Mouse (Mus musculus) liver, adult 2 months (tissue): Measurements from ENCODE around the gene Smcp. TPM values are rescaled to one million over a fixed set of nuclear protein-coding genes. Genes with fewer than 3 reads are reported as not detected.

Experiments used
- DNase-seq: peaks from one replicate; pipeline ENCODE4 v3.0.0-alpha.2; 2011; ENCODE audit warnings: low read depth, low spot score; ENCODE audit errors: extremely low read depth
- H3K27ac ChIP-seq: fragments of 200-500 bp; replicated peaks from 2 replicates; pipeline ENCODE4 v1.5.1; 2012; ENCODE audit warnings: low read depth, mild to moderate bottlenecking, control low read depth, inconsistent platforms, low read length; ENCODE audit not compliant: insufficient read depth
- H3K27me3 ChIP-seq: fragments of 200-500 bp; 2 replicates; pipeline ENCODE4 v1.6.1; 2012; ENCODE audit warnings: mild to moderate bottlenecking, moderate library complexity, low read length, inconsistent platforms; ENCODE audit not compliant: control insufficient read depth, insufficient read depth
- H3K36me3 ChIP-seq: fragments of 200-500 bp; 2 replicates; pipeline ENCODE4 v1.6.1; 2012; ENCODE audit warnings: low read length, inconsistent platforms; ENCODE audit not compliant: control insufficient read depth, insufficient read depth
- H3K4me1 ChIP-seq: fragments of 200-500 bp; 2 replicates; pipeline ENCODE4 v1.6.1; 2011; ENCODE audit warnings: low read length; ENCODE audit not compliant: control insufficient read depth, insufficient read depth
- H3K4me3 ChIP-seq: fragments of 200-500 bp; 2 replicates; pipeline ENCODE4 v1.5.1; 2011; ENCODE audit warnings: low read depth, mild to moderate bottlenecking, control low read depth, low read length, moderate library complexity; ENCODE audit not compliant: insufficient read depth
- H3K79me2 ChIP-seq: fragments of 200-500 bp; 2 replicates; pipeline ENCODE4 v1.6.1; 2012; ENCODE audit warnings: inconsistent platforms, mild to moderate bottlenecking, low read length, moderate library complexity; ENCODE audit not compliant: control insufficient read depth, insufficient read depth
- H3K9ac ChIP-seq: fragments of 200-500 bp; 2 replicates; pipeline ENCODE4 v1.6.1; 2012; ENCODE audit warnings: low read depth, mild to moderate bottlenecking, control low read depth, inconsistent platforms, low read length
- CTCF ChIP-seq: fragments of 200-500 bp; IDR thresholded peaks from 2 replicates; pipeline ENCODE4 v1.5.1; 2011; ENCODE audit warnings: low read depth, low read length, control low read depth
- POLR2A ChIP-seq: fragments of 200-500 bp; IDR thresholded peaks from 2 replicates; pipeline ENCODE4 v1.6.1; 2011; ENCODE audit warnings: low read length, control low read depth; ENCODE audit not compliant: insufficient read depth; ENCODE audit errors: extremely low read depth
- WGBS: fragments of 180-500 bp; shearing (Covaris S2); methylation state at CpG from one replicate; pipeline ENCODE4 v1.1.7; 2018; 5-methylcytosine and 5-hydroxymethylcytosine counted together
- polyA plus RNA-seq: library from polyadenylated mRNA; depleted of rRNA; stranded (reverse); fragments of >200 nt; gene quantifications from 2 replicates; pipeline ENCODE4 v1.2.3, GENCODE M21; 2012
- total RNA-seq: library from RNA; depleted of rRNA; stranded (reverse); fragments of >200 nt; gene quantifications from 2 replicates; pipeline ENCODE4 v1.2.3, GENCODE M21; 2014

The Smcp gene
- total and polyA plus RNA-seq, 2 experiments = not detected

DNA sequence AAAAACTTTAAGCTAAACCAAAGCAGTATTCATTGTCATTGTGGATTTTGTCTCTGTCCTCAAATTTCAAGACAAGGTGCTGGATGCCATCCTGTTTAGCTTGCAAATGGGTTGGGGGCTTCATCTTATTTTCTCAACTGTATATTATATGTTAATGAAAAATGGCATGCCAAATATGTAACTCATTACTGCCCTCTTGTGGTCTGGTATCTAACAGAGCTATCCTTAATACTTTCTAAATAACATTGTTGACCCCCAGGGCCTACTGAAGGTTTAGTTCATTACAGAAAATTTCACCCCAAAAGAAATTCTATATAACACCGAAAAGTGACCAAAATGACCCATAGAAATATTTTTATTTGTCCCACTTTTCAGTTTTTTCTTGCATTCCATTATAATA is 13.4 kb upstream of the Smcp start:
- Histone ChIP-seq H3K36me3 (no peaks in the 10 kb centered on the region), H3K4me3 (no peak overlapping the region), H3K79me2 (no peaks in the 10 kb centered on the region), H3K9ac (no peak overlapping the region), H3K4me1 (no peaks in the 10 kb centered on the region), H3K27ac (no peak overlapping the region), H3K27me3 (no peaks in the 10 kb centered on the region)
- DNase-seq = peak; percentile 45
- no peak for TF ChIP-seq POLR2A
- peak; percentile 34; the same call in 1 of the 2 replicates for TF ChIP-seq CTCF
- whole genome bisulfite sequencing = 33% methylated on average over 1 of the region's 1 CpGs

GRCm38 (mm10) chr3:92600456-92600855 is 11.7 kb upstream of the Smcp start:
- Histone ChIP-seq H3K4me3 (no peak overlapping the region), H3K27ac (no peak overlapping the region), H3K9ac (no peak overlapping the region), H3K4me1 (no peaks in the 10 kb centered on the region), H3K36me3 (no peaks in the 10 kb centered on the region), H3K27me3 (no peaks in the 10 kb centered on the region), H3K79me2 (no peaks in the 10 kb centered on the region)
- no peak for DNase-seq
- WGBS = 53% methylated on average over 1 of the region's 1 CpGs
- no peak for TF ChIP-seq POLR2A
- TF ChIP-seq CTCF = no peak

- no peaks in the 10 kb centered on the region for H3K79me2 ChIP-seq
- H3K9ac ChIP-seq = no peak overlapping the region
- no peaks in the 10 kb centered on the region for H3K4me1 ChIP-seq
- TF ChIP-seq POLR2A (no peak), CTCF (no peak)
- H3K27ac ChIP-seq = no peak overlapping the region
- no peak for DNase-seq
- H3K4me3 ChIP-seq = no peak overlapping the region
- H3K36me3 ChIP-seq = no peaks in the 10 kb centered on the region
- H3K27me3 ChIP-seq = no peaks in the 10 kb centered on the region
Observed at GRCm38 (mm10) chr3:92599973-92600372, 11.2 kb upstream of the Smcp start.

GRCm38 (mm10) chr3:92598429-92598828 is 9.6 kb upstream of the Smcp start:
- WGBS = 89% methylated on average over 2 of the region's 2 CpGs
- H3K27ac ChIP-seq = no peak overlapping the region
- H3K27me3 ChIP-seq = no peaks in the 10 kb centered on the region
- H3K36me3 ChIP-seq = no peaks in the 10 kb centered on the region
- H3K4me3 ChIP-seq = no peak overlapping the region
- no peak overlapping the region for H3K9ac ChIP-seq
- H3K4me1 ChIP-seq = no peaks in the 10 kb centered on the region
- no peaks in the 10 kb centered on the region for H3K79me2 ChIP-seq
- TF ChIP-seq POLR2A (no peak), CTCF (no peak)
- no peak for DNase-seq

GRCm38 (mm10) chr3:92587190-92587589 is 1.6 kb downstream of the Smcp start:
- WGBS = 28% methylated on average over 3 of the region's 3 CpGs
- Histone ChIP-seq H3K9ac (no peak overlapping the region), H3K4me1 (no peaks in the 10 kb centered on the region; the same call in 1 of the 2 replicates), H3K79me2 (no peaks in the 10 kb centered on the region), H3K36me3 (no peaks in the 10 kb centered on the region), H3K27ac (no peak overlapping the region), H3K4me3 (no peak overlapping the region), H3K27me3 (no peaks in the 10 kb centered on the region)
- TF ChIP-seq POLR2A = no peak
- no peak for TF ChIP-seq CTCF
- DNase-seq = peak; percentile 28

DNA sequence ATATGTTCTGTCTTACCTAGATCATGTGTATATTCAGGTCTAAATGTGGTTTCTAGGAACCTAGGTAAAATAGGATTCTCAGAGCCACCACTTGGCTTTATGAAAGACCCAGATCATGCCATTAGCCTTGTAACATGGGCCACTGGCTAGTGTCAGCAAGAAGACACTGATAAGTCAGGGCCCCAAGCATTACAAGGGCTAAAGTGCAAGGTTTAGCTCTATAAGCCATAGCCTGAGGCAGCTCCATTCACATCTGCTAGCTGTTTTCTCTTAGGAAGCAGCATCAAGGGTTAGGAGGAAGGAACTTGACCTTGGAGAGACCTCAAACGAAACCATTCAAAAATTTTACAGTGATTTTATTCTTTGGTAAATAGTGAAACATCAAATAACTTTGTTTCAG is 3.7 kb downstream of the Smcp start:
- TF ChIP-seq POLR2A (no peak), CTCF (no peak)
- no peaks in the 10 kb centered on the region; the same call in 1 of the 2 replicates for H3K4me1 ChIP-seq
- H3K36me3 ChIP-seq = no peaks in the 10 kb centered on the region
- no peaks in the 10 kb centered on the region for H3K27me3 ChIP-seq
- no peak overlapping the region for H3K27ac ChIP-seq
- 70% methylated on average over 1 of the region's 1 CpGs for WGBS
- DNase-seq = no peak
- H3K4me3 ChIP-seq = no peak overlapping the region
- no peaks in the 10 kb centered on the region for H3K79me2 ChIP-seq
- H3K9ac ChIP-seq = no peak overlapping the region
